Mouse (Mus musculus) macrophage (primary cell): Measurements from ENCODE around the gene Sart1. TPM values are rescaled to one million over a fixed set of nuclear protein-coding genes. Genes with fewer than 3 reads are reported as not detected.

Experiments
- H3K27ac ChIP-seq: fragments of 350-480 bp; formaldehyde crosslinking; 2 replicates; pipeline ENCODE4 v1.9.0; 2021
- H3K36me3 ChIP-seq: fragments of 350-480 bp; formaldehyde crosslinking; 2 replicates; pipeline ENCODE4 v1.9.0; 2021; ENCODE audit errors: inconsistent target
- H3K4me3 ChIP-seq: fragments of 350-480 bp; formaldehyde crosslinking; 2 replicates; pipeline ENCODE4 v1.9.0; 2021; ENCODE audit errors: inconsistent target
- H3K79me2 ChIP-seq: fragments of 350-480 bp; formaldehyde crosslinking; 2 replicates; pipeline ENCODE4 v1.9.0; 2021; ENCODE audit errors: inconsistent target
- WGBS: methylation state at CpG from one replicate; pipeline ENCODE4 v1.1.7; 2026; ENCODE audit warnings: inconsistent platforms; ENCODE audit not compliant: missing documents; 5-methylcytosine and 5-hydroxymethylcytosine counted together
- polyA plus RNA-seq: library from polyadenylated mRNA; stranded (reverse); fragments of 250-400 nt; gene quantifications from 3 replicates; pipeline ENCODE4 v1.2.4, GENCODE M21; 2018; ENCODE audit warnings: inconsistent platforms

Gene Sart1
- polyA plus RNA-seq, 1 experiment from 2014 or later, result 48.9 TPM

GRCm38 (mm10) chr19:5337975-5338374, 50.5 kb downstream of the Sart1 start:
- no peaks in the 10 kb centered on the region for H3K79me2 ChIP-seq
- no peak overlapping the region for H3K27ac ChIP-seq
- H3K4me3 ChIP-seq, result no peak overlapping the region
- no peaks in the 10 kb centered on the region for H3K36me3 ChIP-seq
- 22% methylated on average over 4 of the region's 5 CpGs for WGBS

- Histone ChIP-seq H3K36me3 (no peaks in the 10 kb centered on the region), H3K27ac (no peak within 1 kb of the TSS), H3K79me2 (no peaks in the 10 kb centered on the region), H3K4me3 (no peak within 1 kb of the TSS)
- 94% methylated on average over 6 of the region's 6 CpGs for WGBS
These were observed 53.1 kb downstream of the Sart1 start, which contains the start of gene Catsper1 for GRCm38 (mm10) chr19:5335441-5335840. Gene Catsper1, plus strand, starts transcription at chr19:5335741.

GRCm38 (mm10) chr19:5334741-5335140, 53.8 kb downstream of the Sart1 start:
- 90% methylated on average over 5 of the region's 5 CpGs for WGBS
- H3K79me2 ChIP-seq, result no peaks in the 10 kb centered on the region

GRCm38 (mm10) chr19:5327970-5328369, 60.5 kb downstream of the Sart1 start:
- no peaks in the 10 kb centered on the region for H3K79me2 ChIP-seq
- H3K4me3 ChIP-seq, result no peak overlapping the region
- no peaks in the 10 kb centered on the region for H3K36me3 ChIP-seq
- no peak overlapping the region for H3K27ac ChIP-seq
- WGBS, result 94% methylated on average over 19 of the region's 19 CpGs

More at GRCm38 (mm10) chr19:5334741-5335140, 53.8 kb downstream of the Sart1 start:
- Histone ChIP-seq H3K36me3 (no peaks in the 10 kb centered on the region), H3K27ac (no peak overlapping the region), H3K4me3 (no peak overlapping the region)

Other genes with a start within 250 kb of the Sart1 start
- gene Pacs1, start 115.6 kb downstream of the Sart1 start, polyA plus RNA-seq, result 14.8 to 16.9 TPM (median 16.9 TPM) in 3 replicates
- gene Sf3b2, start 93.2 kb downstream of the Sart1 start, polyA plus RNA-seq, result 131 to 171 TPM (median 133 TPM) in 3 replicates
- not detected in 3 replicates for gene Gal3st3, start 90.4 kb downstream of the Sart1 start, polyA plus RNA-seq
- gene Catsper1, start 53.0 kb downstream of the Sart1 start, polyA plus RNA-seq, result not detected in 3 replicates
- 0.05 to 0.27 TPM in 2 of 3 replicates, not detected in the other for gene Cst6, start 39.1 kb downstream of the Sart1 start, polyA plus RNA-seq
- 12.7 to 36.5 TPM (median 17.7 TPM) in 3 replicates for gene Eif1ad, start 22.0 kb downstream of the Sart1 start, polyA plus RNA-seq
- gene Banf1, start 21.5 kb downstream of the Sart1 start, polyA plus RNA-seq, result 43.3 to 113 TPM (median 54.5 TPM) in 3 replicates
- gene Tsga10ip, start 13.8 kb upstream of the Sart1 start, polyA plus RNA-seq, result not detected in 3 replicates
- gene Drap1, start 36.3 kb upstream of the Sart1 start, polyA plus RNA-seq, result 147 to 170 TPM (median 156 TPM) in 3 replicates
- 28.7 to 55.4 TPM (median 29.9 TPM) in 3 replicates for gene AI837181, start 36.4 kb upstream of the Sart1 start, polyA plus RNA-seq
- gene Fosl1, start 58.8 kb upstream of the Sart1 start, polyA plus RNA-seq, result 0.43 TPM in 1 of 3 replicates, not detected in the others
- 0.80 to 3.3 TPM (median 2.9 TPM) in 3 replicates for gene Ccdc85b, start 69.2 kb upstream of the Sart1 start, polyA plus RNA-seq
- 40.2 to 58.1 TPM (median 52.2 TPM) in 3 replicates for gene Fibp, start 71.9 kb upstream of the Sart1 start, polyA plus RNA-seq
- gene Ctsw, start 79.8 kb upstream of the Sart1 start, polyA plus RNA-seq, result 0.24 to 0.53 TPM in 2 of 3 replicates, not detected in the other
- 4.6 to 7.5 TPM (median 6.8 TPM) in 3 replicates for gene Efemp2, start 85.3 kb upstream of the Sart1 start, polyA plus RNA-seq
- gene Mus81, start 99.7 kb upstream of the Sart1 start, polyA plus RNA-seq, result 6.4 to 14.5 TPM (median 10.8 TPM) in 3 replicates
- gene Cfl1, start 101.8 kb upstream of the Sart1 start, polyA plus RNA-seq, result 1,230 to 2,008 TPM (median 1,377 TPM) in 3 replicates
- 0.34 to 1.6 TPM (median 0.91 TPM) in 3 replicates for gene 1700020D05Rik, start 115.1 kb upstream of the Sart1 start, polyA plus RNA-seq
- gene Snx32, start 121.8 kb upstream of the Sart1 start, polyA plus RNA-seq, result 5.5 to 23.0 TPM (median 11.7 TPM) in 3 replicates
- 0.11 TPM in 1 of 3 replicates, not detected in the others for gene Ovol1, start 171.9 kb upstream of the Sart1 start, polyA plus RNA-seq
- gene Ap5b1, start 179.3 kb upstream of the Sart1 start, polyA plus RNA-seq, result 10.0 to 20.3 TPM (median 16.8 TPM) in 3 replicates
- 11.6 to 23.4 TPM (median 21.6 TPM) in 3 replicates for gene Rnaseh2c, start 213.2 kb upstream of the Sart1 start, polyA plus RNA-seq
- gene Kat5, start 221.5 kb upstream of the Sart1 start, polyA plus RNA-seq, result 35.4 to 54.4 TPM (median 47.1 TPM) in 3 replicates
- 48.3 to 268 TPM (median 62.4 TPM) in 3 replicates for gene Rela, start 248.8 kb upstream of the Sart1 start, polyA plus RNA-seq